Mouse (Mus musculus): ENCODE results near the gene Cyfip2. TPM values are rescaled to one million over a fixed set of nuclear protein-coding genes. Genes with fewer than 3 reads are reported as not detected.

The Cyfip2 gene
- 1.2 and 1.9 TPM in 2 replicates for polyA plus RNA-seq (2012; rRNA removed)

GRCm38 (mm10) chr11:46312523-46313035 is at the start of gene Cyfip2:
Gene Cyfip2 (minus strand): TSS chr11:46312859.

DNA sequence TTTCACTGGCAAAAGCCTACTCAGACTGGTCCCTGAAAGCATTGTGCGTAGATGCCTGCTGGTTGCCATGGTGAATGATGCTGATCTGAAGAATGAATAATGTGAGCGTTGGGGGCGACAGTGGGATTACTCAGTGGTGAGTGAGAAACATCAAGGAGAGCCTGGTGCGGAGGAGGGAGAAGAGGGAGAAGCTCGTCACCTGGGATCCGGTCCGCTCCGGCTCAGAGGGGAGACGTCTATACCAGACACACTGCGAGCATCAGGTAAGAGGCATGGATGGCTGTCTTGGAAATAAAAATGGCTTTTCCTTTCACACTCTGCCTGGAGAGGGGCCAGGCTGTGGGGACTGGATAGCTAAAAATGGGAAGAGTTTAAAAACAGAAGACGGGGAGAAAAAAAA is 77.3 kb downstream of the Cyfip2 start, which contains the start of gene Fndc9:
Gene Fndc9 (plus strand): TSS at position 198 of the 400 bp plus-strand sequence.

DNA sequence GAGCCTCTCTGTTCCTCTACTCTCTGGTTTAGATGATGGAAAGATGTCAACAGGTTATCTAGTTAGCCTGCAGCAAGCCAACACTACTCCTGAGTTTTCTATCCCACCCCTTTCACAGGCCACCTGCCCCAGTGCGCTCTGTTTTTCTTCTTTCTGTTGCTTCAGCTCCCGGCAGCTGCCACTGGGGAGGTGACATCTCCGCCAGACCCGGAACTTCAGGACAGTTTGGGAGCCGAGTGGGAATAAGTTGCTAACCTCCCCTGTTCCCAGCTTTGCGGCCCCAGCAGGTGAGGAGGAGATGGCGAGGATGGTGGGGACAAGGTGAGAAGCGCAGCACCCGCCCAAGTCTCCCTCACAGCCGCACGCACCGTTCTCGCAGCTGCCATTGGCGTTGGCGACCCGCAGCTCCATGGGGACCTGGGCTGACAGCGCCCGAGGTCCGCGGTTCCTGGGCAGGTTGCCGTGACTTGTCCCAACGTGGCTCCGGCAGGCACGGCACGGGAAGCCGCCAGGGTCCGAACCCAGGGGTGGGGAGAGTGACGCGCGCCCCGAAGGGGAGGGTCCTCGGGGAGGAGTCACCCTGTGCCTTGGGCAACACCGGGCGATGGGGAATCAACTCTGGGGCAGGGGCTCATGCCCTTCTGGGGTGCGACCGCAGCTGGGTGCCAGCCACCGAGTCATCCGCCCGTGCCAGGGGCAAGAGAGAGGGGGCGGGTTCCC is 146.6 kb downstream of the Cyfip2 start, which contains the start of gene Nipal4:
Gene Nipal4 (minus strand): TSS at position 643 of the 720 bp plus-strand sequence.

Other genes with a start within 250 kb of the Cyfip2 start
- gene Nipal4, start 146.4 kb downstream of the Cyfip2 start, polyA plus RNA-seq (2012; rRNA removed) = 0.06 and 0.07 TPM in 2 replicates
- not detected in 2 replicates for gene Fndc9, start 77.3 kb downstream of the Cyfip2 start, polyA plus RNA-seq (2012; rRNA removed)
- 0.03 and 0.05 TPM in 2 replicates for gene Itk, start 76.7 kb upstream of the Cyfip2 start, polyA plus RNA-seq (2012; rRNA removed)
- 0.02 TPM in 2 replicates for gene Fam71b, start 83.7 kb upstream of the Cyfip2 start, polyA plus RNA-seq (2012; rRNA removed)
- 28.9 and 30.9 TPM in 2 replicates for gene Med7, start 124.1 kb upstream of the Cyfip2 start, polyA plus RNA-seq (2012; rRNA removed)
- gene Havcr2, start 142.1 kb upstream of the Cyfip2 start, polyA plus RNA-seq (2012; rRNA removed) = 0.16 and 0.17 TPM in 2 replicates
- not detected in 2 replicates for gene Gm12169, start 211.4 kb upstream of the Cyfip2 start, polyA plus RNA-seq (2012; rRNA removed)